Mouse (Mus musculus) cerebellum, adult 2 months (tissue): ENCODE measurements at regions not wholly inside any gene's neighbourhood (a gene's known extent, or its start where the extent isn't known, plus 50 kb on each side); places are given as distances from the start of the nearest gene placed in this dataset.

ENCODE experiments used
- DNase-seq, 2 experiments: peaks; one replicate each; pipeline ENCODE4 v3.0.0; 2021
- H3K27ac ChIP-seq: fragments of 200-500 bp; 2 replicates; pipeline ENCODE4 v1.5.1; 2012; ENCODE audit warnings: low read length, control low read depth, inconsistent platforms; ENCODE audit not compliant: insufficient read depth
- H3K27me3 ChIP-seq: fragments of 200-500 bp; 2 replicates; pipeline ENCODE4 v1.6.1; 2012; ENCODE audit warnings: inconsistent platforms, mild to moderate bottlenecking, low read length, moderate library complexity; ENCODE audit not compliant: control insufficient read depth, insufficient read depth
- H3K4me1 ChIP-seq: fragments of 200-500 bp; 2 replicates; pipeline ENCODE4 v1.6.1; 2011; ENCODE audit warnings: low read length; ENCODE audit not compliant: control insufficient read depth, insufficient read depth
- H3K4me3 ChIP-seq: fragments of 200-500 bp; replicated peaks from 2 replicates; pipeline ENCODE3; 2011; ENCODE audit warnings: mild to moderate bottlenecking, low read depth, low read length, control low read depth; ENCODE audit not compliant: insufficient read depth
- CTCF ChIP-seq: fragments of 200-500 bp; IDR thresholded peaks from 2 replicates; pipeline ENCODE4 v1.5.1; 2011; ENCODE audit warnings: low read depth, mild to moderate bottlenecking, control low read depth, low read length, moderate library complexity, borderline replicate concordance; ENCODE audit not compliant: insufficient read depth
- POLR2A ChIP-seq: fragments of 200-500 bp; IDR thresholded peaks from 2 replicates; pipeline ENCODE4 v1.6.1; 2011; ENCODE audit warnings: low read length, control low read depth, borderline replicate concordance; ENCODE audit not compliant: insufficient read depth
- WGBS: fragments of 180-500 bp; shearing (Covaris S2); methylation state at CpG from one replicate; pipeline ENCODE4 v1.1.7; 2018; 5-methylcytosine and 5-hydroxymethylcytosine counted together

DNA sequence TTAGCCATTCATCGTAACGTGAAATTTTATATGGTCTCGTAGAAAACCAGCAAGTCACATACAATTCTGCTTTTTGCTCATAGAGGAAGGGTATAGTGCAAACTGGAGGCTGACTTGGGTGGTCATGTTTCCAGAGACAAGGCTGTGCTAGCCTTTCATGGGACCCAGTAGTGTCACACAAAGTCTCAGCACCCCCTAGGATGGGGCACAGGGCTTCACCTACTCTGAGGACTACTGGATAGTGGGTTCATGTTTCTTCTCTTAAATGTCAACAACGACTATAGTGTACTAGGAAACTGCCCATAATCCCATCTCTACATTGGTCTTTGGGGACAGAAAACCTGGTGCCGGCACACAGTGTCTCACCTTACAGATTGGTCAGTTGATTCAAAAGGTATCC lies 603.0 kb upstream of the Sall1 start:
- no peaks in the 10 kb centered on the region; the same call in 1 of the 2 replicates for H3K27me3 ChIP-seq
- TF ChIP-seq POLR2A (no peak), CTCF (no peak)
- H3K4me3 ChIP-seq, result no peak overlapping the region
- H3K4me1 ChIP-seq, result no peaks in the 10 kb centered on the region
- H3K27ac ChIP-seq, result no peak overlapping the region
- WGBS, result 89% methylated on average over 5 of the region's 5 CpGs
- no peak for DNase-seq

DNA sequence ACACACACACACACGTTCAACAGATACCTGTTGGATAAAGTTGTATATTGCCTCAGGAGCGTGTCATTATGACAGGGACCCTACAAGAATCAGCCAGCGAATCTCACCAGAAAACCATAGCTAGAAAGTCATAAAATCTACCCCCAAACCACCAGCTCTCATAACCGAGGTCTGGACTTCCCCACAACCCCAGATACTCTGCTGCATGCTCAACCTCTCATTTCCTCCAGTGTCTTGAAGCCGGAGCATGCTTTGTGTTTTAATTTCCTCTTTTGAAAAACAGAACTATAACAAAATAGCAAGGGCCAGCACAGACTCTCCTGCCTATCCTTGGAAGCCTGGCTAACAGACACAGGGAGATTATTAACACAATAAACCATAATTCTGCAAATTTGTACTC lies 597.4 kb upstream of the Sall1 start:
- 86% methylated on average over 5 of the region's 5 CpGs for WGBS
- H3K4me3 ChIP-seq, result no peak overlapping the region
- H3K4me1 ChIP-seq, result no peaks in the 10 kb centered on the region
- no peaks in the 10 kb centered on the region for H3K27me3 ChIP-seq
- DNase-seq, result no peak
- H3K27ac ChIP-seq, result no peak overlapping the region
- no peak for TF ChIP-seq CTCF
- no peak for TF ChIP-seq POLR2A

DNA sequence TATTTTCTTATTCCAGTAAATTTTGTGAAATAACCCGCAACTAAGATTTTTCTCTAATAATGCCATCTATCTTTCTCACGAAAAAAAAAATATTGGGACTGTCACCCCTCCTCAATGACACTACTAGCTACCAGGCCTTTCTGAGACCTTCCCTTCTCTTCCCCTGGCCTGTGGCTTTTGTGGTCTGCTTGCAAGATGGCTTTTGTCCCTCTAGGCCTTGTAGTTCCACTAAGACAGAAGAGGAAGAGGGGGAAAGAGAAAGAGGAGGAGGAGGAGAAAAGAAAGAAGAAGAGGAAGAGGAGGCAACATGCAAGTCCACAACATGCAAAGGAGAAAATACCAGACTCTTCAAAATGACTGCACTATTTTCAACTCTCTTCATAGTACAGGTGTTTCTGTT lies 590.9 kb upstream of the Sall1 start:
- no peak for DNase-seq
- H3K27ac ChIP-seq, result no peak overlapping the region
- no peak for TF ChIP-seq CTCF
- no peak for TF ChIP-seq POLR2A
- H3K4me1 ChIP-seq, result no peaks in the 10 kb centered on the region
- 92% methylated on average over 2 of the region's 2 CpGs for WGBS
- H3K4me3 ChIP-seq, result no peak overlapping the region
- no peaks in the 10 kb centered on the region for H3K27me3 ChIP-seq

DNA sequence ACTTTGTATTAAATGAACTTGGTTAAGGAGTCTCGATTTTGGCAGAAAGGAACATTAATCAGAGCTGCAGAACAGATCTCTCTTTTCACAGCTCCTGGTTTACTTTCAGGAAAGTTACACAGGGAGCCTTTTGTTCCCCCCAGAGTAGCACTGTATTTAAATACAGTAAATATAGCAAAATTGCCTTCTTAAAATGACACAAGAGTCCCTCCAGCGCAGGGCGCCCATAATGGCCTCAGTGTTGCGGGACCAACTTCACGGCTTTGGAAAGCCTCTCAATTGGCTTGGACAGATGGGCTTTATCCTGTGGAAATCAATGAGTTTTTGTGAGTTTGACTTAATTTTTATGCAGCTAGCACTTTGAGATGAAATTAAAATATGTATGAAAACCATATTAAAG lies 588.3 kb upstream of the Sall1 start:
- Histone ChIP-seq H3K4me3 (no peak overlapping the region), H3K27me3 (no peaks in the 10 kb centered on the region), H3K4me1 (no peaks in the 10 kb centered on the region), H3K27ac (no peak overlapping the region)
- TF ChIP-seq CTCF (no peak), POLR2A (no peak)
- WGBS, result 79% methylated on average over 5 of the region's 5 CpGs
- DNase-seq, result no peak

DNA sequence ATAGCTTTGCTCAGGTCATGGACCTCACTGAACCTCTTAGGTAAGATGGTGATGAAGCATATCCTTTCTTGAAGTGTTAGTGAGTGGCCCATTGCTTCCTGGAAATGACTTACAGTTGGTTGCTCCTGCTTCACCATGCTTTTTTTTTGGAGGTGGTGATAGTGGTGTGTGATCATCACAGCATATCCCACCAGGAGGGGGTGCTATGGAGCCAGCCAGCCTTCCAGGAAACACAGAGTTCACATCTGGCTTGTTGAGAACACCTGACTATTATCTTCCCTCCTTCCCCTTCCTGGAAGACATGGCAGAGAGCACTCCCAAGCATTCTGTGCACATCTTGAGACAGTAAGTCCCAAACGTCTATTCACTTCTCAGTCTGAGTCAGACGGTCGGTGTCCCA lies 586.6 kb upstream of the Sall1 start:
- Histone ChIP-seq H3K4me3 (no peak overlapping the region), H3K27me3 (no peaks in the 10 kb centered on the region), H3K4me1 (no peaks in the 10 kb centered on the region), H3K27ac (no peak overlapping the region)
- TF ChIP-seq CTCF (no peak), POLR2A (no peak)
- DNase-seq, result no peak
- 84% methylated on average over 3 of the region's 3 CpGs for WGBS

DNA sequence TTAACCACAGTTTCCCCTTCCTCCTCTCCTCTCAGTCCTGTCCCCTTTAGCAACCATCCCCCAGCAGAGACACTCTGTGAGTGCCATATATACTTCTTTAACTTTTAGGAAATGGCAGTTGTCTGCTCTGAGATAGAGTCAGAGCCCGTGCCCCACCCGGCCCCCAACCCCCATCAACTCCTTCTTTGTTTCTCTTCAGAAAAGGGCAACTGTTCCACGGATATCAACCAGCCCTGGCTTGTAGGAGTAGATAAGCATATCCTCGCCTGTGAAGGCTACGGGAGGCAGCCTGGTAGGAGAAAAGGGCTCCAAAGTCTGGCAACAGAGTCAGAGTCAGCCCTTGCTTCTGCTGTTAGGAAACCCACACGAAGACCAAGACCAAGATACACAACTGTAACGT lies 574.1 kb upstream of the Sall1 start:
- H3K27me3 ChIP-seq, result no peaks in the 10 kb centered on the region
- WGBS, result 69% methylated on average over 7 of the region's 7 CpGs
- H3K4me1 ChIP-seq, result no peaks in the 10 kb centered on the region
- no peak overlapping the region for H3K4me3 ChIP-seq
- TF ChIP-seq CTCF (no peak), POLR2A (no peak)
- DNase-seq, result no peak
- H3K27ac ChIP-seq, result no peak overlapping the region

DNA sequence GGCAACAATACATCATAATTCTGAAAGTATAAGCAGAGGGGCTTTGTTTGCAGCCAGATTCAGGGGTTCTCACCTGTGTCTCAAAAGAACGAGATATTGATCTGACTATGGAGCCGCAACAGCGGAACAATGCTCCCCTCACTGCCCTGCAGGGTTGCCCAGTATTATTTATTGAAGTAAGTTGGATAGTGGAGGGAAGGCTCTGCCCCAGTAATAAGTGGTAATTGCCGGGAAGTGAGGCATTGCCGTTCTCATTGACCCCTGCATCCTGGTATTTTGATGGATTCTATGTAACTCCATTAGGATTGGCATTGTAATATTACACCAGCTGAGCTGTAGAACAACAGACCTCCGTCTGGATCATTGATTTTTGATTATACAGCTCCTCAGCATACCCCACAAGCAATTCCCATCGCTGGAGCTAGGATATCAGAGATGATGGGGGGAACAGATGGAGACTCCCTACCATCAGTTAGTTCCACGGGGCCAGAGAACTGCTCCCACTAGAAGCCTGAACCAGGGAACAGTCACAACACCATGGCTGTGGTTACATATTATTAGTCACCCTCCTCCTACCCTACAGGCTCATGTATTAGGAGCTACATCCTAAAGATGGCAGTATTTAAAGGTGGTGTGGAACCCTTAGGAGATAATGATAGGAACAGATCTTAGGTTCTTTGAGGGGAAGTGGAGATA lies 572.0 kb upstream of the Sall1 start:
- no peak overlapping the region for H3K27ac ChIP-seq
- WGBS, result 60% methylated on average over 8 of the region's 8 CpGs
- no peak overlapping the region for H3K4me3 ChIP-seq
- no peaks in the 10 kb centered on the region for H3K27me3 ChIP-seq
- no peak for DNase-seq
- TF ChIP-seq POLR2A (no peak), CTCF (no peak)
- H3K4me1 ChIP-seq, result no peaks in the 10 kb centered on the region

DNA sequence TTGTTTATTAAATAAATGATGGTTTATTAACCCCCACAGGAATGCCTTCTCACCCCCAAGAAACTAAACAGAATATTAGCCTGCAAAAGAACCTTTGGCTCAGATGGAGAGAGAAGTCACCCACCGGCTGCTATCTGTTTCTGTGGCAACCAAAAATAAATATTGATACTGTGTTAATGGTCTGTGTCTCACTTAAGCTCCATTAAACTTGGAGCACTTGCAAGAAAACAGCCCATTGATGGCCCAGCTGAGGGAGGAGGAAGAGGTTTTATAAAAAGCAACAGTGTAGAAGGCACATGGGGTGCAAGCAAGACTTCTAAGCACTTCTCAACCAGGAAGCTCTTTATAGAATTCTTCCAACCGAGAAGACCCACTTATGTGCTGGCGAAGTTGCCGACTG lies 565.1 kb upstream of the Sall1 start:
- H3K27ac ChIP-seq, result no peak overlapping the region
- H3K27me3 ChIP-seq, result no peaks in the 10 kb centered on the region
- 43% methylated on average over 4 of the region's 4 CpGs for WGBS

More for the DNA sequence above, 565.1 kb upstream of the Sall1 start:
- TF ChIP-seq CTCF (no peak), POLR2A (no peak)
- no peak for DNase-seq
- Histone ChIP-seq H3K4me3 (no peak overlapping the region), H3K4me1 (no peaks in the 10 kb centered on the region)
